Mouse (Mus musculus): Measurements from ENCODE around the gene Spns3. TPM values are rescaled to one million over a fixed set of nuclear protein-coding genes. Genes with fewer than 3 reads are reported as not detected.
A peak's percentile ranks its signal among the peaks of the same experiment; 100 is the strongest.

The Spns3 gene
- polyA plus RNA-seq, 1 experiment from 2014 or later: 0.16 TPM

DNA sequence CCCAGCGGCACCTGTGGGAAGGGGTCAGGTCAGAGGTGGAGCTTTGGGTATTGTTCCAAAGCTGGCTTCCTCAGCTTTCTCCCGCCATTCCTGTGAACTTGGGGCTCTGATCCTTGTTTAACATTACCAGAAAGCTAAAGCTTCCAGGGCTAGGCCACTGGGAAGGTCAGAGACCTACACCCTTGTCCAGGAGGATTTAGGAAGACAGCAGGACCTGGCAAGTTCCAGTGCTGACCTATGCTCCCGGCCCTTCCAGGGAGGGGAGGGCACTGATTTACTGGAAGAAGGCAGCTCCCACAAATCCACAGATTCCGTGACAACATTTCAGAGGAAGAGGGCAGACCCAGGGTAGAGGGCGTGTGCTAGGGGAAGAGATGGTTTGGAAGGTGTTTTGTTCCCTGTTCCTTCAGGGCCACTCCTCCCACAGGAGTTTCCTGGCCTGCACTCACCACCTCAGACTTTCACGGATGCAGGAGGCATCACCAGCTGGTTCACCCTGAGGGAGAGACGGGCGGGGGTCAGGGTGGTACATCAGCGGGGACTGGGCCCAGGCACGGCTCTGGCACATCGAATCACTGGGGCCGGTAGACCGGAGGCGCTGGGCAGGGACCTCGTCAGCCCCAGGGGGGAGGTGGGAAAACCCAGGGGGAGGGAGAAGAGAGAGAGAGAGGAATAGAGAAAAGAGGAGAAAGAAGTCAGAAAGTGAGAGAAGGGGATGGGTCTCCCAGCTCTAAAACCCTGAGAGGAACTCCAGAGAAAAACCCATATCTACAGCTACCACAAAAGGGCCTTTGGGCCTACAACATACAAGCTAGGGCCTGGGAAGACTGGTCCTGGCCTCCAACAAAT lies 97.0 kb downstream of the Spns3 start:
- DNase-seq (ENCODE audit: low spot score): no peak
- no peak overlapping the region for H3K4me3 ChIP-seq
- H3K36me3 ChIP-seq: peaks cover 75% of the 10 kb centered on the region
- H3K27me3 ChIP-seq (ENCODE audit: insufficient read depth, poor library complexity, severe bottlenecking): no peaks in the 10 kb centered on the region
- no peaks in the 10 kb centered on the region for H3K9me3 ChIP-seq
- H3K4me1 ChIP-seq (replicated peaks): peaks cover 49% of the 10 kb centered on the region
- 0 out of 2 replicates have a peak overlapping the region, but pooled peaks have one; percentile 46 for H3K27ac ChIP-seq
- 63% methylated on average over 15 of the region's 15 CpGs for WGBS

DNA sequence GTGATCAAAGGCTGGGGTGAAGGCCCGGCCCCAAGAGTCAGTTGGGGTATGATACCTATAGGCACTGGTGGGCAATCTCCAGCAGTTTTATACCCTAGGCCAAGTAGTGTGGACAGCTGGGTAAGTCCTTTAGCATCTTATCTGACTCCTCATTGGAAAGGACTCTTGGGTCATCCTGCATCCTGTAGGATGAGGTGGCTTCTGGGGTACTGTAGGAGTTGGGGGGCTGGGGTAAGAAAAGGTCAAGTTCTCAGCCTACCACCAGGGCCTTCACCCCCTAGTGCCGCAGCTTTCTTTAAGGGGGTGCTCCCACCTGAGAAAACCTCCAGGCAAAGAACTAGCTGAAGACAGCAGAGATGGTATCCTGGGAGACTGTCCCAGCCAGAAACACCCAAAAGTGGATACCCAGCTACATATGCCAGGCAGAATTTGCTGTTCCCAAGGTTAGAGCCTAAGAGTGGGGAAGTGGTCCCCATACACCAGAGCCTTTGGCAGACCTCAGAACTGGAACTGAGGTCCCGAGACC lies 98.1 kb downstream of the Spns3 start:
- Histone ChIP-seq H3K27me3 (ENCODE audit: insufficient read depth, poor library complexity, severe bottlenecking) (no peaks in the 10 kb centered on the region), H3K36me3 (peaks cover 86% of the 10 kb centered on the region), H3K4me1 (replicated peaks) (peaks cover 44% of the 10 kb centered on the region), H3K27ac (no peak overlapping the region), H3K9me3 (no peaks in the 10 kb centered on the region), H3K4me3 (no peak overlapping the region)
- 84% methylated on average over 3 of the region's 3 CpGs for WGBS
- DNase-seq (ENCODE audit: low spot score): no peak

DNA sequence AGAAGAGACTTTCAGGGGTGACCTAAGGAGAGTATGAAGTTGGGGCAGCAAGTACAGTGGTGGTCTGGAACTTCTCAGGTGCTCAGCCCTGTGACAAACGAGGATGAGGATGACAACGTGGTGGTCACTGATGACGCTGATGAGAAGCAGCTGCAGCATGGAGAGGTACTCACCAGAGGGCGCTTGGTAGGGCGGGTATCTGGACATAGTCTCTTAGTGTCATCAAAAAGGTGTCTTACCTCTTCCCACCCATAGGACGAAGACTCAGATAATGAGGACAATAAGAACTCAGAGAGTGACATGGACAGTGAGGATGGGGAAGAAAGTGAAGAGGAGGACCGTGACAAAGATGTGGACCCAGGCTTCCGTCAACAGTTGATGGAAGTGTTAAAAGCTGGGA lies 102.8 kb downstream of the Spns3 start:
- Histone ChIP-seq H3K4me3 (no peak overlapping the region), H3K36me3 (peaks cover 100% of the 10 kb centered on the region), H3K27ac (no peak overlapping the region), H3K4me1 (replicated peaks) (peaks cover 6% of the 10 kb centered on the region), H3K27me3 (ENCODE audit: insufficient read depth, poor library complexity, severe bottlenecking) (no peaks in the 10 kb centered on the region), H3K9me3 (no peaks in the 10 kb centered on the region)
- WGBS: 90% methylated on average over 8 of the region's 8 CpGs
- DNase-seq (ENCODE audit: low spot score): no peak

DNA sequence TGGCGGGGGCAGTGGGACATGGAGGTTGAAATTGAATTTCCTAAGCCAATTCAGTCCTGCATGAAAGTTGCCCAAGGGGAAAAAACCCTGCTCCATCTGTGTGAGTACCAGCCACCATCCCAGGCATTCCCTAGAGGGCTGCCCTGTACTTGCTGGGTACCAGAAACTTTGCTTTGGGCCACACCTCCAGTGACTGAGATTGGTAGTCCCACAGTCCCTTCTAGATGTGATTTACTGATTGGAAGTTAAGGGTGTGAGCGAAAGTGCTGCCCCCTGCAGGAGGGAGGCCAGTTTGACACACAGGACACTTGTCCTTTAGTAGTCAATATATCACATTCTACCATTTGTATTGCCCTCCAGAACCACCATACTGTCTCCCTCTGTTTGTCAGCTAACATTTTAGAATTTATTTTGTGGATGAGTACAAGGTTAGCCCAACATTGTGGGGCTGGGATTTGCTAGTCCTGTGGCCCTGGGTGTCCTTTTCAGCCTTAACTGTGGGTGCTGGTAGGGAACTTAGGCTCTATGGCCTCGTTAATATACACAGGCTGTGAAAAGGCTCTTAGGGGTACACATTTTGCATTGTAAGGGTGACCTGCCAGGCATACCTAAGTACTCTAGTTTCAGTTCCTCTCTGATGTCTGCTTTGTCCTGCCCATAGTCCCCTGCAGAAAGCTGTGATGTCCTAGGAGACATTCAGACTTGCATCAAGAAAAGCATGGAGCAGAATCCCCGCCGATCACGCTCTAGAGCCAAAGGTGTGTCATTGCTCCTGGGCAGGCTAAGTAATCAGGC lies 103.8 kb downstream of the Spns3 start:
- Histone ChIP-seq H3K4me3 (no peak overlapping the region), H3K27ac (no peak overlapping the region), H3K9me3 (no peaks in the 10 kb centered on the region), H3K27me3 (ENCODE audit: insufficient read depth, poor library complexity, severe bottlenecking) (no peaks in the 10 kb centered on the region), H3K36me3 (peaks cover 96% of the 10 kb centered on the region), H3K4me1 (replicated peaks) (peaks cover 16% of the 10 kb centered on the region)
- peak; percentile 53 for DNase-seq (ENCODE audit: low spot score)
- WGBS: 90% methylated on average over 6 of the region's 6 CpGs

Other genes with a start within 250 kb of the Spns3 start
- gene Xaf1, start 248.9 kb downstream of the Spns3 start, polyA plus RNA-seq (2016; fragmentation: Nextera tagmentation; extraction: Ambion mirVana): 2.3 and 2.9 TPM in 2 replicates
- gene Fbxo39, start 236.1 kb downstream of the Spns3 start, polyA plus RNA-seq (2016; fragmentation: Nextera tagmentation; extraction: Ambion mirVana): not detected in 2 replicates
- gene Tekt1, start 188.1 kb downstream of the Spns3 start, polyA plus RNA-seq (2016; fragmentation: Nextera tagmentation; extraction: Ambion mirVana): 7.0 and 7.7 TPM in 2 replicates
- gene Smtnl2, start 138.8 kb downstream of the Spns3 start, polyA plus RNA-seq (2016; fragmentation: Nextera tagmentation; extraction: Ambion mirVana): 10.7 and 22.8 TPM in 2 replicates
- gene Ggt6, start 115.0 kb downstream of the Spns3 start, polyA plus RNA-seq (2016; fragmentation: Nextera tagmentation; extraction: Ambion mirVana): not detected in 2 replicates
- gene Mybbp1a, start 109.2 kb downstream of the Spns3 start, polyA plus RNA-seq (2016; fragmentation: Nextera tagmentation; extraction: Ambion mirVana): 148 and 215 TPM in 2 replicates
- 4.0 and 5.5 TPM in 2 replicates for gene Spns2, start 60.6 kb downstream of the Spns3 start, polyA plus RNA-seq (2016; fragmentation: Nextera tagmentation; extraction: Ambion mirVana)
- 93.0 and 95.7 TPM in 2 replicates for gene Ube2g1, start 56.8 kb upstream of the Spns3 start, polyA plus RNA-seq (2016; fragmentation: Nextera tagmentation; extraction: Ambion mirVana)
- gene Ankfy1, start 139.5 kb upstream of the Spns3 start, polyA plus RNA-seq (2016; fragmentation: Nextera tagmentation; extraction: Ambion mirVana): 26.8 and 26.9 TPM in 2 replicates
- gene Cyb5d2, start 245.6 kb upstream of the Spns3 start, polyA plus RNA-seq (2016; fragmentation: Nextera tagmentation; extraction: Ambion mirVana): 5.0 and 6.1 TPM in 2 replicates
- gene Zzef1, start 245.7 kb upstream of the Spns3 start, polyA plus RNA-seq (2016; fragmentation: Nextera tagmentation; extraction: Ambion mirVana): 7.5 and 8.6 TPM in 2 replicates

Data from hindbrain, embryonic 10.5 days (tissue).